Mouse (Mus musculus): ENCODE data around the gene Tmem268. TPM values are rescaled to one million over a fixed set of nuclear protein-coding genes. Genes with fewer than 3 reads are reported as not detected.

Tmem268 gene
- total RNA-seq (2022), result 10 to 100 TPM; 18.9 to 20.8 (median 20.1) TPM

- DNase-seq (ENCODE audit: low spot score in 2 of 2), result peak; percentile 80 to 83
Measured at GRCm38 (mm10) chr4:63558407-63559081, at the start of gene Tmem268. Gene Tmem268 (plus strand): TSS chr4:63558781.

- DNase-seq (ENCODE audit: low spot score in 2 of 2), result no peak
Measured at GRCm38 (mm10) chr4:63512921-63513320, 45.7 kb upstream of the Tmem268 start.

- DNase-seq (ENCODE audit: low spot score in 2 of 2), result no peak
Measured at GRCm38 (mm10) chr4:63514454-63514984, 44.1 kb upstream of the Tmem268 start.

- no peak for DNase-seq (ENCODE audit: low spot score in 2 of 2)
Measured at GRCm38 (mm10) chr4:63515021-63515420, 43.6 kb upstream of the Tmem268 start.

GRCm38 (mm10) chr4:63521813-63522419 is 36.7 kb upstream of the Tmem268 start:
- no peak for DNase-seq (ENCODE audit: low spot score in 2 of 2)

- DNase-seq (ENCODE audit: low spot score in 2 of 2), result no peak
Measured at GRCm38 (mm10) chr4:63525514-63525913, 33.1 kb upstream of the Tmem268 start.

- DNase-seq (ENCODE audit: low spot score in 2 of 2), result no peak
Measured at GRCm38 (mm10) chr4:63528946-63529345, 29.6 kb upstream of the Tmem268 start.

GRCm38 (mm10) chr4:63530409-63530808 is 28.2 kb upstream of the Tmem268 start:
- no peak for DNase-seq (ENCODE audit: low spot score in 2 of 2)

GRCm38 (mm10) chr4:63537602-63538001 is 21.0 kb upstream of the Tmem268 start:
- no peak for DNase-seq (ENCODE audit: low spot score in 2 of 2)

- DNase-seq (ENCODE audit: low spot score in 2 of 2), result peak in 1 of 2 experiments; percentile 44
Measured at GRCm38 (mm10) chr4:63542209-63542608, 16.4 kb upstream of the Tmem268 start.

- peak in 1 of 2 experiments; percentile 18 for DNase-seq (ENCODE audit: low spot score in 2 of 2)
Measured at GRCm38 (mm10) chr4:63543746-63544493, 14.7 kb upstream of the Tmem268 start.

- DNase-seq (ENCODE audit: low spot score in 2 of 2), result peak; percentile 90 to 92
Measured at GRCm38 (mm10) chr4:63544494-63545230, 13.9 kb upstream of the Tmem268 start, which contains the start of gene Atp6v1g1. Gene Atp6v1g1 (plus strand): TSS chr4:63544772.

- no peak for DNase-seq (ENCODE audit: low spot score in 2 of 2)
Measured at GRCm38 (mm10) chr4:63545231-63545958, 13.2 kb upstream of the Tmem268 start.

GRCm38 (mm10) chr4:63546441-63547055 is 12.0 kb upstream of the Tmem268 start:
- DNase-seq (ENCODE audit: low spot score in 2 of 2), result peak in 1 of 2 experiments; percentile 39

- no peak for DNase-seq (ENCODE audit: low spot score in 2 of 2)
Measured at GRCm38 (mm10) chr4:63547799-63548198, 10.8 kb upstream of the Tmem268 start.

- no peak for DNase-seq (ENCODE audit: low spot score in 2 of 2)
Measured at GRCm38 (mm10) chr4:63548491-63548890, 10.1 kb upstream of the Tmem268 start.

- DNase-seq (ENCODE audit: low spot score in 2 of 2), result no peak
Measured at GRCm38 (mm10) chr4:63550908-63551307, 7.7 kb upstream of the Tmem268 start.

- no peak for DNase-seq (ENCODE audit: low spot score in 2 of 2)
Measured at GRCm38 (mm10) chr4:63552865-63553264, 5.7 kb upstream of the Tmem268 start.

GRCm38 (mm10) chr4:63553789-63554576 is 4.6 kb upstream of the Tmem268 start:
- no peak for DNase-seq (ENCODE audit: low spot score in 2 of 2)

Measured in gastrocnemius, adult 8-10 months (tissue).